Mouse (Mus musculus) limb, embryonic 14.5 days (tissue): Measurements from ENCODE around the gene Rassf1. TPM values are rescaled to one million over a fixed set of nuclear protein-coding genes. Genes with fewer than 3 reads are reported as not detected.

Experiments used
- ATAC-seq: fragments of 200-750 bp; cut with Nextera tagmentation; 2 replicates; pipeline ENCODE4 v1.8.0; 2017; ENCODE audit warnings: low read depth, moderate number of reproducible peaks, moderate TSS enrichment; ENCODE audit not compliant: low FRiP score
- DNase-seq: peaks from one replicate; pipeline ENCODE4 v3.0.0-alpha.2; 2015; ENCODE audit warnings: low spot score
- H3K27ac ChIP-seq: fragments of 300-500 bp; sonication (generic); replicated peaks from 2 replicates; pipeline ENCODE4 v1.5.1; 2014; ENCODE audit warnings: low read depth, mild to moderate bottlenecking, low read length, moderate library complexity, mixed read lengths
- H3K27me3 ChIP-seq: fragments of 300-500 bp; sonication (generic); 2 replicates; pipeline ENCODE4 v1.6.1; 2014; ENCODE audit warnings: low read length, mixed read lengths; ENCODE audit not compliant: control insufficient read depth, insufficient read depth
- H3K36me3 ChIP-seq: fragments of 300-500 bp; sonication (generic); 2 replicates; pipeline ENCODE4 v1.6.1; 2014; ENCODE audit warnings: mild to moderate bottlenecking, low read length, moderate library complexity, mixed read lengths; ENCODE audit not compliant: control insufficient read depth, insufficient read depth
- H3K4me1 ChIP-seq: fragments of 300-500 bp; sonication (generic); 2 replicates; pipeline ENCODE4 v1.6.1; 2014; ENCODE audit warnings: antibody characterized with exemption, low read length, mixed read lengths; ENCODE audit not compliant: control insufficient read depth, insufficient read depth
- H3K4me2 ChIP-seq: fragments of 300-500 bp; sonication (generic); replicated peaks from 2 replicates; pipeline ENCODE4 v1.6.1; 2014; ENCODE audit warnings: low read depth, mild to moderate bottlenecking, low read length, moderate library complexity; ENCODE audit not compliant: severe bottlenecking
- H3K4me3 ChIP-seq: fragments of 300-500 bp; sonication (generic); replicated peaks from 2 replicates; pipeline ENCODE4 v1.5.1; 2014; ENCODE audit warnings: low read length
- H3K9ac ChIP-seq: fragments of 300-500 bp; sonication (generic); 2 replicates; pipeline ENCODE4 v1.6.1; 2014; ENCODE audit warnings: mild to moderate bottlenecking, low read depth, low read length, moderate library complexity; ENCODE audit not compliant: severe bottlenecking
- H3K9me3 ChIP-seq: fragments of 300-500 bp; sonication (generic); 2 replicates; pipeline ENCODE4 v1.6.1; 2016; ENCODE audit warnings: low read length; ENCODE audit not compliant: control insufficient read depth
- POLR2A ChIP-seq: fragments of 200-500 bp; IDR thresholded peaks from 2 replicates; pipeline ENCODE4 v1.8.0; 2012; ENCODE audit warnings: inconsistent platforms, mild to moderate bottlenecking, moderate library complexity, borderline replicate concordance; ENCODE audit not compliant: insufficient read depth, insufficient read length; ENCODE audit errors: extremely low read depth
- WGBS: fragments of 180-500 bp; shearing (Covaris S2); extraction: QIAGEN DNeasy Blood & Tissue Kit; methylation state at CpG from one replicate; pipeline ENCODE4 v1.1.7; 2014; 5-methylcytosine and 5-hydroxymethylcytosine counted together
- polyA plus RNA-seq, 2 experiments: library from polyadenylated mRNA; depleted of rRNA in 1 of 2; stranded (reverse) in 1 of 2; unstranded in 1 of 2; fragments of >200 nt; fragmentation: Nextera tagmentation in 1 of 2; extraction: Ambion mirVana in 1 of 2; gene quantifications; 2 replicates each; pipeline versions ENCODE4 v1.2.1 to v1.2.3; 2012 to 2014

Gene Rassf1
- polyA plus RNA-seq, 2 experiments = 67.6 to 74.7 TPM

DNA sequence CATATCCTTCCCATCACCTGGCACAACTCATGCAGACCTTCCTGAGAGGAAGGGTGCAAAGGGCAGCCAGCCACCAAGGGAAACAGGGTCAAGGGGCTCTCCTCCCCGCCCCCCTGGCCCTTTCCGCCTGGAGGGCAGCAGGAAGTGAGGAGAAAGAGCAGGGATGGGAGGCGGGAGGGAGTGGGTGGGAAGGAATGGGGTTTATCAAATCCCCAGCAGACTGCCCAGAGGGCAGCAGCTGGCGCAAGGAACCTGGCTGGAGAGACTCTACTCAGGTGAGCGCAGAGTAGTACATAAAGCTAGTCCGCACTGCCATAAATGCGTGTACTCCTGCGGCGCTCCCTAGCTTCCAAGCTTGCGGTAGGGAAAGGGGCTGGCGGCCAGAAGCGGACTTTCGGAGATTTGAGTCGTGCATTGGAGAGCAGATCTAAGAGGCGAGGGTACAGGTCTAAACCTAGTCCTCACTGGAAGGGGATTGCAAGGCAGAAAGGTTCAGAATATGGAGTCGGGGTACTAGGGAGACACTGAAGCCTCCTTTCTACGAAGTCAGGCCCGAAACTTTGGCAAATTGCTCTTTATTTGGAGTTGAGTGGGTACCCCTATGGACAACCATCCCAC is 16.5 kb downstream of the Rassf1 start, which contains the start of gene Hyal2:
Hyal2 (plus strand) TSS at position 244 of the 618 bp plus-strand sequence.
- Histone ChIP-seq H3K9me3 (no peaks in the 10 kb centered on the region), H3K4me3 (peak within 1 kb of the TSS; percentile 75), H3K9ac (peak within 1 kb of the TSS; percentile 78), H3K27ac (peak within 1 kb of the TSS; percentile 75), H3K36me3 (peaks cover 28% of the 10 kb centered on the region), H3K4me1 (peaks cover 31% of the 10 kb centered on the region), H3K4me2 (peak within 1 kb of the TSS; percentile 93), H3K27me3 (no peaks in the 10 kb centered on the region)
- TF ChIP-seq POLR2A = no peak
- no peak for ATAC-seq
- 9% methylated on average over 17 of the region's 18 CpGs for WGBS
- DNase-seq = no peak

DNA sequence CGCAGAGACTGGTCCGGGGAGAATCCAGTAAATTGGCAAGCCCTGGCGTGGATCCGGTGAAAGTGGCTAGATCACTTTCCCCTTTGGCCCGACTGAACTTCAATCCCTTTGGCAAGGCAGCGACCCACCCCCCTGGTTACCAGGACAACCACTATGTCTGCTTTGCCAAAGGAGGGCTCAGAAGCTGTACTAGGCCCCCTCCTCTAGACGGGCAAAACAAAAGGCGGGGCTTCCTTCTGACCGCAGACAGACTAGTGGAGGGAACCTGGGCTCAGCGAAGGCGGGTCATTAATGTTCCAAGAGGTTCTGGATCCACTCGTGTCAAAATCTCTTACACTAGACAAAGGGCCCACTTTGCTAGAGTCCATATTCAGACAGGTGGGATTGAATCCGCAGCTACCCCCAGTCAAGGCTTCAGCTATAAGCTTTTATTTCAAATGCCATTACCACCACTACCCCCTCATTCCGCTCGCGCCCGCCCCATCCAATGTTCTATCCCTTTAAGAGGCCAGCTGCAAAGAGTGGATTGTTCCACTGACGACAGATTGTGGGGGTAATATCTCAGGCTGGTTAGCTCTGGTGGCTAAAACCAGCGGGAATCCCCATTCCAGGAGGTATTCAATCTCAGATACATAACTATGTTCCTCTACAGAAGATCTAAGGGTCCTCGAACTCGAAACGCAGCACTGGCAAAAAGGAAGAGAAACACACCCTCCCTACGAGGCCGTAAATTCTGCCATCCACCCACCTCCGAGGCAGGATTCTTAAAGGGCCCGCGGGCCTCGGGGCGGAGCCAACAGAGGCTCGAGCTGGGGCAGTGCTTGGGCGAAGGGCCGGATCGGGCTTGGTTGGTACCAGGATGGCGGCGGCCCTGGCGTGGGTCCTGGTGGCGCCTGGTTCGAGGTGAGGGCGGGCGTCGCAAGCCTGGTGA is 17.2 kb downstream of the Rassf1 start:
- H3K4me1 ChIP-seq = peaks cover 31% of the 10 kb centered on the region
- peaks cover 36% of the 10 kb centered on the region for H3K36me3 ChIP-seq

DNA sequence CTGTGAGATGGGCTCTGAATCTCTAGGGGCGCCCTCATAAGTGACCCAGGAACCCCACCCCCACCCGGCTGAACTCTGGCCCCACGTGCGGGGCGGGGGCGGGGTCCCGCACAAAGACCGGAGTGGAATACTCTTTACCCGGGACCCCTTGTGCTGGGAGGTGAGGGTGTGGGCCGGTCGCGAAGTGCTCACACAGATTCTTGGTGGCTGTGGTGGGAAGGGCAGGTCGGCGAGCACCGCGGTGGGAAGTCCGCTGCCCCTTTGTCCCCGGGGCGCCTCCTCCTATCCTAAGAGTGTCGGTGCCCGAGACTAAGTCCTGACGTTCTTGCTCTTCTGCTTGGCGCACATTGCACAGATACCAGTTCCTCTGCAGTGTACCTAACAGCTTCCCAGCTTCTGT is 17.9 kb downstream of the Rassf1 start:
- no peaks in the 10 kb centered on the region for H3K9me3 ChIP-seq
- H3K27ac ChIP-seq = peak overlapping the region; percentile 75
- no peaks in the 10 kb centered on the region for H3K27me3 ChIP-seq
- peaks cover 27% of the 10 kb centered on the region for H3K4me1 ChIP-seq
- DNase-seq (peak; percentile 19), ATAC-seq (peak; percentile 42)
- WGBS = under 1% methylated on average over 21 of the region's 23 CpGs
- peak overlapping the region; percentile 78 for H3K9ac ChIP-seq
- TF ChIP-seq POLR2A = no peak
- peak overlapping the region; percentile 93 for H3K4me2 ChIP-seq
- peaks cover 38% of the 10 kb centered on the region for H3K36me3 ChIP-seq
- peak overlapping the region; percentile 75 for H3K4me3 ChIP-seq

More for the DNA sequence above, 17.2 kb downstream of the Rassf1 start:
- TF ChIP-seq POLR2A = 0 out of 2 replicates have a peak, but pooled peaks have one; percentile 74
- under 1% methylated on average over 41 of the region's 41 CpGs for WGBS
- no peaks in the 10 kb centered on the region for H3K27me3 ChIP-seq
- H3K4me2 ChIP-seq = peak overlapping the region; percentile 93
- H3K27ac ChIP-seq = peak overlapping the region; percentile 75
- H3K4me3 ChIP-seq = peak overlapping the region; percentile 75
- DNase-seq = peak; percentile 87
- H3K9ac ChIP-seq = peak overlapping the region; percentile 78
- no peaks in the 10 kb centered on the region for H3K9me3 ChIP-seq
- peak; percentile 88 for ATAC-seq

DNA sequence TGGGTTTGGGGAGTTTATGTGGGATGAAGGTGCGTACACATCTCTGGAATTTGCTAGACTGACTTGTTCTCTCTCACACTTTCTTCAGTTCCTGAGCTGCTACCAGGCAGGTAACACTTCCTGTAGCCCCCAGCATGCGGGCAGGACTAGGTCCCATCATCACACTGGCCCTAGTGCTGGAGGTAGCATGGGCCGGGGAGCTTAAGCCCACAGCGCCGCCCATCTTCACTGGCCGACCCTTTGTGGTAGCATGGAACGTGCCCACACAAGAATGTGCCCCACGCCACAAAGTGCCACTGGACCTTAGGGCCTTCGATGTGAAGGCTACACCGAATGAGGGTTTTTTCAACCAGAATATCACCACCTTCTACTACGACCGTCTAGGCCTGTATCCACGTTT is 18.7 kb downstream of the Rassf1 start:
- WGBS = 31% methylated on average over 13 of the region's 13 CpGs
- Histone ChIP-seq H3K27me3 (no peaks in the 10 kb centered on the region), H3K4me1 (peaks cover 27% of the 10 kb centered on the region), H3K4me2 (peak overlapping the region; percentile 93), H3K9me3 (no peaks in the 10 kb centered on the region), H3K27ac (peak overlapping the region; percentile 75; the same call in 1 of the 2 replicates), H3K36me3 (peaks cover 43% of the 10 kb centered on the region), H3K9ac (peak overlapping the region; percentile 78), H3K4me3 (peak overlapping the region; percentile 75)
- ATAC-seq (no peak), DNase-seq (no peak)
- TF ChIP-seq POLR2A = no peak

DNA sequence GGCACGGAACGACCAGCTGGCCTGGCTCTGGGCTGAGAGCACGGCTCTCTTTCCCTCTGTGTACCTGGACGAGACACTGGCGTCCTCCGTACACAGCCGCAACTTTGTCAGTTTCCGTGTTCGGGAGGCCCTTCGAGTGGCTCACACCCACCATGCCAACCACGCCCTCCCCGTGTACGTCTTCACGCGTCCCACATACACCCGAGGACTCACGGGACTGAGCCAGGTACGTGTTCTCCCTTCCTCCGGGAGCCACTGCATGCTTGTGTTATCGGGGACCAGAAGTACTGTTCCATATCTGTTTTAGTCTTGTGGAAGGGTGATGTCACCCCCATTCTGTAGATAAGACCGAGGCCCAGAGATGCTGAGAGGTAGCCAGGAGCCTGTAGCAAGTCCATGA is 19.5 kb downstream of the Rassf1 start:
- H3K27me3 ChIP-seq = no peaks in the 10 kb centered on the region
- H3K9me3 ChIP-seq = no peaks in the 10 kb centered on the region
- H3K9ac ChIP-seq = no peak overlapping the region; the same call in 1 of the 2 replicates
- H3K4me2 ChIP-seq = peak overlapping the region; percentile 93
- ATAC-seq (no peak), DNase-seq (no peak)
- WGBS = 91% methylated on average over 21 of the region's 21 CpGs
- peak overlapping the region; percentile 75 for H3K4me3 ChIP-seq
- TF ChIP-seq POLR2A = no peak
- no peak overlapping the region for H3K27ac ChIP-seq
- peaks cover 37% of the 10 kb centered on the region for H3K36me3 ChIP-seq
- peaks cover 27% of the 10 kb centered on the region for H3K4me1 ChIP-seq
